Mouse (Mus musculus) small intestine, adult 2 months (tissue): Measurements from ENCODE around the gene Rxfp4.

Experiments used
- CTCF ChIP-seq: fragments of 200-500 bp; IDR thresholded peaks from 2 replicates; pipeline ENCODE4 v1.5.1; 2012; ENCODE audit warnings: low read depth, mild to moderate bottlenecking, control low read depth, inconsistent platforms, low read length, moderate library complexity, mixed read lengths; ENCODE audit not compliant: insufficient replicate concordance, insufficient read length; ENCODE audit errors: extremely low read depth
- POLR2A ChIP-seq: fragments of 200-500 bp; IDR thresholded peaks from 2 replicates; pipeline ENCODE4 v1.6.1; 2012; ENCODE audit warnings: low read depth, mild to moderate bottlenecking, control low read depth, inconsistent platforms, low read length, moderate library complexity

DNA sequence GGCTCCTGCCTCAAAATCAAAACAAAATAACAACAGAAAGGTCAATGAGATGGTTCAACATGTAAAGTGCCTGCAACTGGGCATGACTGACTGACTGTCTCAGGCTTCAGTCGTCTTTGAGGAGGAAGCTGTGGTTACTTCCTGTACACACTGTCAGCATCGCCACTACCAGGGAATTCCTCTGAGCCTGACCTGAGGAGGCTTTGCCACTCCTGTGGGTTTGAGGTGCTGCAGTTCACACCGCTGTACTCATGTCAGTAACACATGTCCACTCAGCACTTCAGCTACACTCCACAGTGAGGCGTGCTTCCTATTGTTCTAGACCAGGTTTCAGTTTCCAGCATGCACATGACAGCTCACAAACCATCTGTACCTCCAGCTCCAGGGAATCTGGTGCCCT is 11.2 kb upstream of the Rxfp4 start:
- TF ChIP-seq POLR2A (no peak), CTCF (no peak)
